Mouse (Mus musculus) activated CD4-positive, CD25-positive, alpha-beta regulatory T cell, adult 4 months (primary cell): Measurements from ENCODE around the gene Hsh2d. TPM values are rescaled to one million over a fixed set of nuclear protein-coding genes. Genes with fewer than 3 reads are reported as not detected.

Experiments
- polyA plus RNA-seq, 2 experiments: library from polyadenylated mRNA; unstranded; fragments of 100-300 nt; shearing (Covaris generic); gene quantifications; one replicate each; pipeline ENCODE4 v1.2.1; 2017

Hsh2d gene
- polyA plus RNA-seq, 2 experiments from 2014 or later, result 22.2 to 29.1 TPM

Other genes with a start within 250 kb of the Hsh2d start
- 10 to 100 TPM; 21.1 to 24.2 TPM for gene Zfp961, start 238.6 kb upstream of the Hsh2d start, polyA plus RNA-seq
- gene Cyp4f18, start 180.0 kb upstream of the Hsh2d start, polyA plus RNA-seq, result 1 to 10 TPM in 1 of 2 experiments, under 1 TPM in 1; 0.71 to 2.9 TPM
- gene Olfr372, start 148.4 kb upstream of the Hsh2d start, polyA plus RNA-seq, result not detected
- under 1 TPM in 1 of 2 experiments, not detected in 1; 0.20 TPM for gene Olfr373, start 106.5 kb upstream of the Hsh2d start, polyA plus RNA-seq
- under 1 TPM in 1 of 2 experiments, not detected in 1; 0.20 TPM for gene Olfr374, start 82.6 kb upstream of the Hsh2d start, polyA plus RNA-seq
- gene Tpm4, start 54.7 kb upstream of the Hsh2d start, polyA plus RNA-seq, result 100 to 1,000 TPM; 291 to 296 TPM
- gene Rab8a, start 28.4 kb upstream of the Hsh2d start, polyA plus RNA-seq, result 100 to 1,000 TPM; 159 to 162 TPM
- gene Cib3, start 23.2 kb downstream of the Hsh2d start, polyA plus RNA-seq, result under 1 TPM; 0.46 to 0.51 TPM
- gene Gm11034, start 24.0 kb downstream of the Hsh2d start, polyA plus RNA-seq, result not detected
- gene Fam32a, start 30.1 kb downstream of the Hsh2d start, polyA plus RNA-seq, result 100 to 1,000 TPM in 1 of 2 experiments, 10 to 100 TPM in 1; 98.8 to 108 TPM
- gene Ap1m1, start 50.4 kb downstream of the Hsh2d start, polyA plus RNA-seq, result 100 to 1,000 TPM; 132 to 145 TPM
- gene Gm10282, start 115.6 kb downstream of the Hsh2d start, polyA plus RNA-seq, result 10 to 100 TPM; 25.8 to 62.2 TPM
- 10 to 100 TPM; 27.6 to 39.0 TPM for gene Klf2, start 129.4 kb downstream of the Hsh2d start, polyA plus RNA-seq
- 10 to 100 TPM; 43.2 to 52.4 TPM for gene Eps15l1, start 231.8 kb downstream of the Hsh2d start, polyA plus RNA-seq